Mouse (Mus musculus): ENCODE data around the gene Fam217b. TPM values are rescaled to one million over a fixed set of nuclear protein-coding genes. Genes with fewer than 3 reads are reported as not detected.

Gene Fam217b
- polyA plus RNA-seq (2017; shearing (Covaris generic)) = under 1 TPM; 0.12 to 0.69 TPM

DNA sequence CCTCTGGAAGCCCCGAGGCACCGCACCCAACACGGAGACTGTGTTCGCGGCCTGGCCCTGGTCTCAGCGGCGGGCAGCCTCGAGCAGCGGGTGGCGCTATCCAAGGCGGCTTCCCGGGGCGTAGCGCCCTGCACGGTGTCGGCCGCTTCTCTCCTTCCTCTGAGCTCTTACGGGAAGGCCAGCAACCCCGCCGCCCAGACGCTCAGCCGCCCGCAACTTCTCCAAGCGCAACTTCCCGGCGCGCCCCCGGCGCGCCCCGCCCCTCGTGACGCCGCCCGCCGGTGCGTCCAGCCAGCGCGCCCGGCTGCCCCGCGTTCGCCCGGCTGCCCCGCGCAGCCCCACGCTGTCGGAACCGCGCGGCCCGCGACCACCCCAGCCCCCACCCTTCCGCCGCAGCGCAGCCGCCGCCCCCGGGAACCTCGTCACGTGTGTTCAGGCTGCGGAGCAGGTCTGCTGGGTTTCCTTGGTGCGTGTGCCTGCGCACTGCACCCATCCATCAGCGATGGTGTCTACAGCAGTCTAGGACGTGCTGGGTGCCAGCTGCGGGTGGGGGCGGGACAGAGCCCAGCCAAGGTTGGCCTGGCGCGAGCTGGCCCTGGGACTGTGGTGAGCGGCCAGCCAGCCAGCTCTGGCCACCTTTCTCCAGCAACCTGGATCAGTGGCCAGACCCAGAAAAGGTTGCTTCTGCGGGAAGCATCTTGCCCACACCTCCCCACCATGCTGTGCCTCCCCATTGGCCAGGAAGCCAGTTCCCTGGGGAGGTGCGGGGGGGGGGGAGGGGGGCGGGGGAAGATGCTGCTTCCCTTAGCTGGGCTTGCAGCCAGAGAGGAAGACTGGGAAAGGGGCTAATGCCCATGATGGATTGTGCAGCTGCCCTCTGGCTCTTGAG, at the start of gene Fam217b, which contains the start of gene Ppp1r3d:
Fam217b (plus strand) TSS at position 264 of the 889 bp plus-strand sequence.
Ppp1r3d (minus strand) TSS at position 212 of the 889 bp plus-strand sequence.

DNA sequence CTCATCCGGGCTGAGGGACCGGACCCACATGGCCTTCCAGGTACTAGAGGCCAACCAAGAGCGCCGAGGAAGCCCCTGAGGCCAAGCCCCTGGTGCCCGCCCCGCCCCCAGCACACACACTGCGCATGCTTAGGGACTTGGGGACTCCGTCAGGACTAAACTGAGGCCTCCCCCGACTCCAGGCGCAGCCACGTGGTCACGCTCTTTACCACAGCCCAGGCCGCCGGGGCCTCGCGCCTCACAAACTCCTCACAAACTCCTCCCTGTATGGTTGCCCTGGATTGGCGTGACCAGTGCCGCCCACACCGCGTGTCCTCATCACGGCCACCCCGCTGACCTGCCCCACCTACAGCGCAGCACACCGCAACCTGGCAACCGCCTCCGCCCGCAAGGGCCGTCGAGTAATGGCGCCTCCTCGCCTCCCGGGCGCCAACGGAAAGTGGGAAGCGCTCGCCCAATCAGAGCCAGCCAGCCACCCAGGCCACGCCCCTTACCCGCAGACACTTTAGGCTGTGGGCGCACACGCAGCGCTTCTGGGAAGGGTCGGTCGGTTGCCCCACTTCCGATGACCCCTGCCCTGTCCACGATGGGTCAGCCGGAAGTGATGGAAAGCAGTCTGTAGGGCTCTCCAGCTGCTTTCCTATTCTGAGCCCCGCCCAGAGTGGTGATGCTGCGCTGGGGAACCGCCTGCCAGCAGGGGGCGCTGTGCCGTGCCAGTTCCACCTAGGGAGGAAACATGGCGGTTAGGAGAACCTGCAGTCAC, 7.1 kb upstream of the Fam217b start, which contains the start of gene Sycp2:
Sycp2 (minus strand) TSS at position 633 of the 763 bp plus-strand sequence.

DNA sequence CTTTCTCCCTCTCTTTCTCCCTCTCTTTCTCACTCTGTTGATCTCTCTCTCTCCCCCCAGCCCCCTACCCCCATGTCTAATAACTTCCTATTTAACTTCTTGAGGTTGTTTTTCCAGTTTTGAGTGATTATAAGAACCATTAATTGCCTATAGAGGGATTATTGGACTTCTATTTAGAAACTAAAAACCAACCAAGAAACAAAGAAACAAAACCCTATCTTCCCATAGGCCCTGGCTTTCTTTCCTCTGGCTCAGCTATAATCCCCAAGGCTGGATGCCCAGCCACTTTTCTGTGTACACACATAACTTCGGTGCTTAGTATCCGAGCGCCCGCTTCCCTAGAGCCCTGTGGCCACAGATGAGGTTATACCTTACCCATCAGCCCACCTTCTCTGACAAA, 15.9 kb downstream of the Fam217b start, which contains the start of gene Cdh26:
Cdh26 (plus strand) TSS at position 301 of the 400 bp plus-strand sequence.

Other genes starting within 250 kb of the Fam217b start
- gene Sycp2, start 6.8 kb upstream of the Fam217b start, polyA plus RNA-seq (2017; shearing (Covaris generic)) = under 1 TPM in 1 of 2 experiments, not detected in 1; 0.31 TPM
- 1 to 10 TPM in 1 of 2 experiments, under 1 TPM in 1; 0.25 to 1.2 TPM for gene Ppp1r3d, start 52 bp upstream of the Fam217b start, polyA plus RNA-seq (2017; shearing (Covaris generic))
- gene Cdh26, start 16.0 kb downstream of the Fam217b start, polyA plus RNA-seq (2017; shearing (Covaris generic)) = under 1 TPM in 1 of 2 experiments, not detected in 1; 0.12 TPM

All from inflammation-experienced regulatory T-cells (primary cell).